Mouse (Mus musculus) frontal cortex, adult 2 months (tissue): ENCODE data around the gene Spin1. TPM values are rescaled to one million over a fixed set of nuclear protein-coding genes. Genes with fewer than 3 reads are reported as not detected.
"Not testable (repeated sequence)": the region's sequence is repeated elsewhere in the genome, so short reads cannot be mapped to it uniquely, and the experiment has no call there.

Experiments used
- DNase-seq, 2 experiments: peaks; one replicate each; pipeline ENCODE4 v3.0.0; 2022; ENCODE audit warnings: low spot score in 1 of 2; ENCODE audit errors: extremely low spot score in 1 of 2
- polyA plus RNA-seq: library from polyadenylated mRNA; depleted of rRNA; stranded (reverse); fragments of >200 nt; gene quantifications from 2 replicates; pipeline ENCODE4 v1.2.3, GENCODE M21; 2012; rRNA removed

Gene Spin1
- 92.0 and 99.1 TPM in 2 replicates for polyA plus RNA-seq

DNA sequence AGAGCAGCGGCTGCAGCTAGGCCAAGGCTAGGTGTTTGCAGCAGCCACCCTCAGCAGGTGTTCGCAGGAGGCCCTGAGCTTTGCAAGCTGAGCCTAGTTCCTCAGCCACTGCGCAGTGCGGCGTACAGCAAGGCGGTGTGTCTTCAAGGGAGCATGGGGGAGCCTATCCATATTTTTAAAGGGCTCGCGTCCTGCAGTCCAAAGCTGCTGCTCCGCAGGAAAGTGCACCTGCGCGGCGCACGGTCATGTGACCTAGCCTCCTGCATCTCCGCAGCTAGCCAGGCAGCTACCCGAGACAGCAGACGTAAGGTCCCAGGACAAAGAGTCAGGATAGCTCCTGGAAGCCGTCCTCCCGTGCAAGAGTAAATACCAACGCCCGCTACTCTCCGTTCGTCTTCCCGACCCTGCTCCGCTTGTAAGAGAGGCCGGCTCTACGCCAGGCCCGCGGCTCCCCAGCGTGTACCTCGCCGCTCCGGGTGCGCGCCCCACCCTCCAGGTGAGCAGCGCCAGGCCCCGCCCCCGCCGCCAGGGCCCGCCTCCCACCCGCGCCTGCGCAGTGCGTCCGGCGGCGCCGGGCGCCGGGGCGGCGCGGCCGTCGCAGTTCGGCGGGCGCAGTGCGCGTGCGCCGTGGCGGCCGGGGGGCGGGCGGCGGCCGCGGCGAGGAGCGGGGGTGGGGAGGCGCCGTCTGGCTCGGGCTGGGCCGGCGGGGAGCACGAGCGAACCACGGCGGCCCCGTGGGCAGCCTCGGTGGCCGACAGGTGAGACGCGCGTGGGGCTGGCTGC, at the start of gene Spin1:
Spin1 (plus strand) TSS at position 648 of the 783 bp plus-strand sequence.
- DNase-seq: peak; percentile 64 to 80

DNA sequence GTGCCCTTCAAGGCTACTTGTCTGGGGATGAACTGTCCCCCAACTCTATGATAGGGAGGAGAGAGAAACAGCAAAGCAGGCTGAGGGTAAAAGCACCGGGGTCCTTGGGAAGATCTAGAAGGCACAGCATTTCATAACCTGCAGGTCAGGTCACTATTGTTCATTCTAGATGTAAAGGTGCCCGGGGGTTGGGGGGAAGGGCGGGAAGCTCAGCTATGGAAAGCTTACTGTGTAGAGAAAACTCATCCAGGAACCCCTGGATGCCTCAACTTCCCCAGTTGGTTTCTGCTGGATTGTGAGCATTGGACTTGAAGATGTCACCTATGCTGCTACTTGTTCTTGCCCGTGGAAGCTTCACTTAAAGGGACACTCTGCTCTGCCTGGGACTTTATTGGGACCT, 49.7 kb upstream of the Spin1 start:
- DNase-seq: no peak

DNA sequence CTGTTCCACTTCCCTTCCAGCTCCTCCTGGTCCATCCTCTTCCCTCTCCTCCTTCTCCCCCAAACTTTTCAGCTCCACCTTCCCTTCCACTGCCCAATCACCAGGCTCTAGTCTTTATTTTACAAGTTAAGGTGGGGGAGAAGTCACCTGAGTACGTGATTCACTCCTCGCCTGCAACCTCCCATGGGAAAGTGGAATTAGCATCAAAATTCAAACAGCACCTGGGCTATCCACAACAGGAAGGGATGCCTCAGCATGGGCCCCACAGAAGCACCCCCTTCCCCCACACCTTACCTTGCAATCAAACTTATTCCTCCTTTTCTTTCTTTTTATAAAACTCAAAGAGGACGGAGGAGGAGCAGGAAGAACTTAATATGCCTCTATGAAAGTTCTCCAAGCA, 48.3 kb upstream of the Spin1 start:
- no peak for DNase-seq

DNA sequence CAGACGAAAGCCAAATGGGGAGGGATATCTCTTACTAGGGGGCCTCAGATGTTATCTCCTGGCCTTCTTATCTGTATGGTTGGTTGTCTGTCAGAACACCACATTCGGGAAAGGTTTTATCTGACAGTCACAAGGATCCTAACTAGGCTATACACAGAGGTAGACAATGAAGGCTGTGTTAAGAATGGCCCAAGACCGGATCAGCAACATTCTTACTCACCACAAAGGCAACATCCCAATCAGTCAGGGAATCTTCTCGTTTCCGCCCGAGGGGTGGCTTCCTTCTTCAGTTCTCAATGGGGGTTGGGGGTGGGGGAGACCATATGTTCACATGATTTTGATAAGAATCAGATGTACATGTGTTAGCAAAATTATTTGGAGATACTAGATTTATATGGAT, 37.7 kb upstream of the Spin1 start:
- DNase-seq: no peak

DNA sequence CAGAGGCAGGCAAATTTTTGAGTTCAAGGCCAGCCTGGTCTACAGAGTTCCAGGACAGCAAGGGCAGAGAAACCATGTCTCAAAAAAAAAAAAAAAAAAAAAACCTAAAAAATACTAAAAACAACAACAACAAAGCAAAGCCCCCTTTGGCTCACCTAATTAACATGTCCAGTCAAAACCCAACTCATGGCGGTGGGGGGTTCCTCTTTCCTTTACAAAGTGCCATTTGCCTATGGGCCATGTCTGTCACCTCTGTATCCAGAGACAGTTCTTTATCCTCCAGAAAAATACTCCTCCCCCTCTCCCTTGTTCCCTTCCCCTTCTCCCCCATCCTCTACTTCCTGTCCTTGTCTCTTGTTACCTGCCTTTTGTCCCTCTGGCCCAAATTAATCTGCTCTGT, 37.0 kb upstream of the Spin1 start:
- no peak for DNase-seq

DNA sequence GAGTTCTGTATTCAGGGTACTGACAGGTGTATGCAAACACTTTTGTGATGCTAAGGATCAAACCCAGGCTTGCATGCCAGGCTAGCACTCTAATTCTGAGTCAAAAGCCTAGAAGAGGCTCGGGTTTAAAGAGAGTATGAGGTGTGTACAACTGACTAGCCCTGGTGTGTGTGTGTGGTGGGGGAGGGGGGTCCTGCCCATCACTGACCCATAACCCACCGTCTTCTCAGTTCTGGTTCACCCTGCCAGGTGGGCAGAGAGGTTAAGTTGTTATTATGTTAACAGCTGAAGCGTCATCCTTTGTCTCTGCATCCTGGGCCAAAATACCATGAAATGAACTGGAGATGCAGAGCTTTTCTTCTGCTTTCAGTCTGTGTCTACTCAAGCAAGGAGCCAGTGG, 36.3 kb upstream of the Spin1 start:
- DNase-seq: no peak

DNA sequence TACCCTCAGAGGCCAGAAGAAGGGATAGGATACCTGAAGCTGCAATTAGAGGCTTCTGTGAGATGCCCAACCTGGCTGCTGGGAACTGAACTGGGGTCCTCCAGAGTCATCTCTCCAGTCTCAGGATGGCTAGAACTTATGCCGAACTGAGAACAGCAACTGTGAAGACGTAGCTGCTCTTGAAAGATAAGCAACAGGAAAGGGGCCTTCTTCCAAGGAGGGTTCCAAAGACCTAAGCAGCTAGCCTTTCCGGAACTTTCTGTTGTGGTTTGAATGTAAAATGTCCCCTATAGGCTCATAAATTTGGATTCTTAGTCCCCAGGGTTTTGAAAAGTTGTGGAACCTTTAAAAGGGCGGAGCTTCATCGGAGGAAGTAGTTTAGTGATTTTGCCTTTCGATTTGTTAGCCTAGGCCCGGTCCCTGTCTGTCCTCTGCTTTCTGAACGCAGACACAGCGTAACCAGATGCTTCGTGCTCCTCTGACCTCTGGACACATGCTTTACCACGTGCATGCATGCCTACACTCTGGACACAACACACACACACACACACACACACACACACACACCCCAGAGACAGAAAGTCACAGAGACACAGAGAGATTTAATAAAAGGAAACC, 29.5 kb upstream of the Spin1 start:
- no peak for DNase-seq

DNA sequence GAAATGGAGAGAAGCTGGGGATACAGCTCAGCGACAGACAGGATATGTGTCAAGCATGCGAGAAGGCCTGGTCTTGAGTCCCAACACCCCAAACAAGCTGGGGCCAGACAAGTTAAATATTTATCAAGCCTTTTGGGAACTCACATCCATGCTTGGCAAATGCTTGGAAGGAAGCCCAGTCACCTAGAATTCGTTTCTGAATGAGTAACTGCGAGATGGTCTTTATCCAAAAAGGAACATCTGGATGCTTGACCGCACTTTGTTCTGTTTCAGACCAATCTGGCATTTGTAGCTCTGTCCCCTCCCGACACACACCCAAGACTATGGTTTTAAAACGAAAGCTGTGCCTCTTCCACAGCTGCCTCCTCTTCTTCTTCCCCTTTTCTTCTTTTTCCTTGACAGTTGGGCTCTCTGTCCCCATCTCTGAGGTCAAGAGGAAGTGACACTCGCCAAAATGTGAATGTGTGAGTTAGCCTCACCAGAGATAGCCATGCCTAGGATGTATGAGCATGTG, 28.9 kb upstream of the Spin1 start:
- DNase-seq: no peak

DNA sequence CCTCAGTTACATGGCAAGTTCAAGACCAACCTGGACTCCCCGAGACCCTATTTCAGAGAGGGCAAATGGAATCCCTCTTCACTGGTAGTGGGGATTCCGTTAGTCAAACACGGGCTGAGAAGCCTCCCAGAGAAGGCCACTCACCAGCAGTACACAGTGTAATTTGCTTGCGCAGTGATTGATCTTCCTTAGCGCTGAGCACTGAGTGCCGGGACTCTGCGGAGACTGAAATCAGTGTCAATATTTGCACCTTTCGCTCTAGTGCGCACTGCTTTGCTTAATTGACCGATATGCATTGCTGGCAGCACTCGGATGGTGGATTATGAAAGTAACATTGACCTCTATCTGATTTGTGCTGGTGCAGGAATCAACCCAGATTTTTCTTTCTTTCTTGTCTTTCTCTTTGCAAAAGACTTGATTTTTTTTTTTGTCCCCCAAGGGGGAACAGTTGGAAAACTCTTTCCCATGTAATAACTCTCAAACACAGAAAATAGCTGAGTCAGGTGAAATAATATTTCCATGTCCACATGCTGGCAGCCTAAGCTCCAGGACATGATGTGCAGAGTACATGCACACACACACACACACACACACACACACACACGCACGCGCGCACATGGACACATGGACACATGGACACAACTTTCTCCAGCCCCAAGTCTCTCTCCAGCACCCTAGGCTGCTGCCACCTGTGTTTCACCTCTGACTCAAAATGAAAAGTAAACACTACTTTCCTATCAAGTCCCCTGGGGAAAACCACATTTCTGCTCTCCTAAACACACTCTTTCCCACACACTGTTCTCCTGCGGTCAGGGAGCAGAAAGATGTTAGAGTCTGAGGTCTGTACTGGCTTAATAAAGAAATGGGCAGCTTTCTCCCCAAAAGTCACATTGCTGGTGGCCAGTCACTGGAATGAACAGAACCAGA, 27.5 kb upstream of the Spin1 start:
- DNase-seq: no peak

DNA sequence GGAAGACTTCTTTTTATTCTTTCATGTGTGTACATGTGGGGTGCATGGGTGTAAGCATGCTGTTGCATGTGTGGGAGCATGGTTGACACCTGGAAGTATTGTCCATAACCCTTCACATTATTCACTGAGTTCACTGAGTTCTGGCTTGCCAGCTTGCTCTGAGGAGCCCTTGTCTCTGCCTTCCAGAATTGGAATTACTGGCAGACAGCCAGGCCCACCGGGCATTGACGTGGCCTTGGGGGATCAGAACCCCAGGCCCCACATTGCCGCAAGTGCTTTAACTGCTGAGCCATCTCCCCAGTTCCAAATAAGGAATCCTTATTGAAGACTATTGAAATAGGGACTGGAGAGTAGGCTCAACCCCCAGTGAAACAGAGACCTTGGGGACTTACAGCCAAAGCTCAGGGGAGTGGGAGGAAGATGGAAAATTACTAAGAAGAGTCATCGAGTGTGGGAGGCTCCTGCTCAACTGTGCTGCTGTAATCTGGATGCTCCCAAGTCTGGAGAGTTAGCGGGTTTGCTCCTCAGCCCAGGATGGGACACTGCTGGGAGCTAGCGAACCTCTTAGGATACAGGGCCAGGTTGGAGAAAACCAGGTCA, 26.5 kb upstream of the Spin1 start:
- DNase-seq: peak in 1 of 2 experiments; percentile 16

DNA sequence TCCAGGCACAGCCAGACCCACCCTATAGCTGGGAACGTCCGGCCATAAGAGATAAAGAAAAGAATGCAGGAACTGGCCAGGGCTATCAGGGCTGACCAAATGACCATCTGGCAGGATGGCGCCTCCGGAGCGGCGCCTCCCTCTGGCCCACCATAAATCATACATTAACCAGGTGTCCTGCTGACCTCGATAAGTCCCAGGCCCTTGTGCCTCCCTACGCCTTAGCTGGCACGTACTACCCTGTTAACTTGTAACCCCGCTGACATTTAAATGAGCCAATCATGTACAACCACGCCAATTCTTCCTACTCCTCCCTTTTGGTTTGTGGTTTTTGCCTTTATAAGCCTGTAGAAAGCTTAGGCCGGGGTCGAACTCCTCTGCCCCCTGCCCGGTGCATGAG, 24.5 kb upstream of the Spin1 start:
- DNase-seq: not testable (repeated sequence)

DNA sequence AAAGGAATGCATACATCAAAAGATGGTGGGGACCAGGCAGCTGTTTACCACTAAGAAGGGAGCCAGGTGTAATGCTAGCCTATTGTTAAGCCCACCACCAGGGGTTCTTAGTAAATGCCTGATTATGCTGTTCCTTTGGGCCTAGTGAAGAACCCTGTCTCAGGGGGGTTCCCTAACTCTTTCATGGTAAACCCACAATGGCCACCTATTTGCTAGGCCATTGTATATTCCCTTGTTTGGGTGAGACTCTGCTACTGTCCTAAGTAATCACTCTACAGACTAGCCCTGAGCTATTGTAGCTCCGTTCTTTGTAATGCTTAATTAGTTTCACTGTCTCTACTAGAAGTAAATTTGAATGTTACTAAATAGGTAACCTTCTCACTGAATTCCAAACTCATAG, 22.1 kb upstream of the Spin1 start:
- DNase-seq: not testable (repeated sequence)

DNA sequence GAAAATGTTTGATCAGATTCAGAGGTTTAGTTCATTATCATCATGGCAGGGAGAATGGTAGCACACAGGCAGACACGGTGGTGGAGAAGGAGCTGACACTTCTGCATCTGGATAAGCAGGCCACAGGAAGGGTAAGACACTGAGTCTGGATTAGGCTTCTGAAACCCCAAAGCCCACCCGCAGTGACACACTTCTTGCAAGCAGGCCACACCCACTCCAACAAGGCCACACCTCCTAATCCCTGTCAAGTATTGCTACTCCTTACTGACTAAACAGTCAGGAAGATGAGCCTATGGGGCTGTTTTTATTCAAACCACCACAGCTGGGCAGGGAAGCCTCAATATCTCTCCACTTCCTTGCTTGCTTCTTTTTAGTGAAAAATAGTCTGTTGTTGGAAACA, 19.9 kb upstream of the Spin1 start:
- DNase-seq: no peak

DNA sequence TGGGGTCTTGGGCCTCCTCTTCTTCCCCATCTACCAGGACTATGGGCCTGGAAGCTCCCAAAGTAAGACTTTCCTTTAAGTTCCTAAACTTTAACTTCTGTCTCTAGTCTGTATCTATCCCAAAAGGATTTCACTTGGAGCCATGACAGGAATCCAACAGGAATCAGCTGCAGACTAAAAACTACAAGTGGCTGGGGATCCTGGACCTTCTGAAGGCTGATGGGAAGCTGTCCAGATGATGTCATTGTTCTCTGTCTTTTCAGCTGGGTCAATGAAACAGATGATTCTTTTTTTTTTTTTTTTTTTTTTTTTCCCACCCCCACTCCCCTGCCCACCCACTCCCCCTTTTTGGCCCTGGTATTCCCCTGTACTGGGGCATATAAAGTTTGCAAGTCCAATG, 16.4 kb upstream of the Spin1 start:
- no peak for DNase-seq

DNA sequence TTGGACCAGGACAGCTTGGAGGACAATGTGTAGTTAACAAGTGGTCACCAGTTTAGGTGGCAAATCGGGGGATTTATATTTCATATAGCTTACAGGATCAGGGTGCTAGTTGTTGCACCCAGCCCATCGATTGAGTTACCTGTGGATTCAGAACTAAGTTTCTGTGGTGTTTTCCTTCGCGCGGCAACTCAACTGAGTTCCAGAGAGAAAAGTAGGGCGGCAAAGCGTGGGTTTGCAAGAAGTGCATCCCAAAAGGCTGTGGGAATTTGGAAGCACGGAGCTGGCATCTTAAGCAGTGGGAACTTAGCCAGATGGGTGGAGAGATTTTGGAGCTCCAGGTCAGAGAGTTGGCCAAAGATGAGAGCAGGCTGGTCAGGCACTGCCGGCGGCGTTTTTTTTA, 14.7 kb upstream of the Spin1 start:
- peak in 1 of 2 experiments; percentile 15 for DNase-seq

DNA sequence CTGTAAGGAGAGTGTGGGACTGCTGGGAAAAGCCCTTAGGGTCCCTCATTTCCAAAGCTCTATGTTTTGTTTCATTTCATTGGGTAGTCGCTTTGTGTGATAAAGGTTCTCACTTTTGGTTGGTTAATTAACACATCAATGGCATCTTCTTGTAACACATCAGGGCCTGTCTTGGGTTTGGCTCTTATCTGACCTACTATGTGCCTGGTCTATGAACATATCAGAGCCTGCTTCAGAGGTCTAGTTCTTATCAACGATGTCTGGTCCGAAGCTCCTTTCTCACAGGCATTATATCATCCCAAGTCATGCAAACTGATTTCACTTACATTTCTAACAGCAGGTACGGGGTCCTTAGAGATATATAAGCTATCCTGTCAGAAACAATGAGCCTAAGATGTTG, 13.4 kb upstream of the Spin1 start:
- no peak for DNase-seq

DNA sequence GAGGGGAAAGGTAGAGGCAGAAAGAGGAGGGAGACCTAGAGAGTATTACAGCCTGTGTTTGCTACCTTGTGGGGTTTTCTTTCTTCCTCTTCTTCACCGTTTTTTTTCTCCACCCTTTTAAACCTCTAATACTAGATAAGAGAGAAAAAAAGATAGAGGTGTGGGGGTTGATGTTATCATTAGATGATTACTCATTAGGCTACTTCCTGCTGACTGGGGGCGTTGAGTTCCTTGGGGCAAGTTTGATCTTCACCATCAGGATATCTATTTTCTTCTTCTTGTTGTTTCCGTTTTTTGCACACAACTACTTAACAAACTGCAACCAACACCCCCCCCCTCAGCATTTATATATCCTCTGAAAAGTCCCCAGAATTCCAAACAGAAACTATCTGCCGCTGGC, 12.5 kb upstream of the Spin1 start:
- no peak for DNase-seq

DNA sequence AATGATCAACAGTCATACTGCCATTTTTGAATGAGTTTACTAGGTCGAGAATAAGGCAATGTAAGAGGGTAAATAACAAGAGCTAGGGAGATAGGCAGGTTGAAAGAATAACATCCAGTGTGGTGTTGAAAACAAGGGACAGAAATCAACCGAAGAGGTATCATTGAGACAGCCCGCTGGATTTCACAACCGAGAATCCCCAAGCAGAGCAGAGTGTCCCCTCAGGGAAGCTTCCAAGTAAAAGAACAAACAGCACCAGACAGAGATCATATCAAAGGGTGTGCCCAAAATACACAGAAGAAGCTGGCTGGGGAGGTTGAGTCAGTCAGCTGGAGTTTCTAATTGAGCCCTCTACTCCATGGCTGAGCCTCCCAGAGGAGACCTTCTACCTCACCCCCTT, 11.6 kb upstream of the Spin1 start:
- no peak for DNase-seq

DNA sequence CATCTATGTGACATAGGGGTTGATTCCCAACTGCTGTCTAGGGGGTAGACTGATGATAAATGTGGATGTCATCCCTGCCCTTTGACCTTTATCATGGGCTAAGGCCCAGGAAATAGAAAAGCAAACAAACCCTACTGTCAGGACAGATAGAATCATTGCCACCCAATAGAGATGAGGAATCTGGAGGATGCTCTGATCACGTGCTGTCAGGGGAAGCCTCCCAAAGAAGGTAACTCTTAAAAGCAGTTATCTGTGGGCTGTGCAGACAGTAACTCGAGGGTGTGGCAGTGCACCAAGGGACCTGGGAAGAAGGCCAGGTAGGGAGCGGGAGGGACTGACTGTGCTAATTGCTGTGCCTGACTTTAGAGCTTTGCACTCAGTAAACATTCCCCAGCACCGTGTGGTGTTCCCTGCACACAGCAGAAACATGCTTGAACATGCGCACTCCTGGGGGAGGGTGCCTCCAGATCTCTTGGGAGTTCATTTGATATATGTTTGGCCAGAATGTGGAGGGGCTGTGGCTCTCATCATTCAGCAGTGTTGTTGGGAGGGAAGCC, 10.5 kb upstream of the Spin1 start:
- DNase-seq: no peak

DNA sequence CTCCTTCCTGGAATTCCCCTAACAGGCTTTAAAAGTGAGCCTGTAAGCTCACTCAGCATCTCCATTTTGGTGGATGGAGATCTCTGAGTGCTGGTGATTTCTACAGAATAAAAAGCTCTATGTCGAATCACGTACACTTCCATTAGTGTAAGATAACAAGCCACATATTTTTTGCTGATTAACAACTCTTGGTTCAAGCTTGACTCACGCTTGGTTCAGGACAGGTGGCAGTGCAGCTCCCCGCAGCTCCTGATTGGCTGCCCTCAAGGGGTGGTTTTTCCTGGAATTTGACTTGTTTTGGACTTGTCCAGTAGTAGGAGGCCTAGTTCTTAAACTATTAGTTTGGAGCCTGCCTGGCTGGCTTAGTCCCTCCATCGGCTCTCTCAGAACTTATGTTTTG, 7.2 kb upstream of the Spin1 start:
- DNase-seq: no peak
